Mouse (Mus musculus) stomach, postnatal 0 days (tissue): Measurements from ENCODE around the gene Rgs3.

Experiments used
- CTCF ChIP-seq: IDR thresholded peaks from 2 replicates; pipeline ENCODE4 v1.5.1; 2016; ENCODE audit warnings: antibody characterized with exemption, low read depth, mild to moderate bottlenecking, moderate library complexity
- EP300 ChIP-seq: optimal IDR thresholded peaks from 2 replicates; pipeline ENCODE3; 2016; ENCODE audit warnings: antibody characterized with exemption

DNA sequence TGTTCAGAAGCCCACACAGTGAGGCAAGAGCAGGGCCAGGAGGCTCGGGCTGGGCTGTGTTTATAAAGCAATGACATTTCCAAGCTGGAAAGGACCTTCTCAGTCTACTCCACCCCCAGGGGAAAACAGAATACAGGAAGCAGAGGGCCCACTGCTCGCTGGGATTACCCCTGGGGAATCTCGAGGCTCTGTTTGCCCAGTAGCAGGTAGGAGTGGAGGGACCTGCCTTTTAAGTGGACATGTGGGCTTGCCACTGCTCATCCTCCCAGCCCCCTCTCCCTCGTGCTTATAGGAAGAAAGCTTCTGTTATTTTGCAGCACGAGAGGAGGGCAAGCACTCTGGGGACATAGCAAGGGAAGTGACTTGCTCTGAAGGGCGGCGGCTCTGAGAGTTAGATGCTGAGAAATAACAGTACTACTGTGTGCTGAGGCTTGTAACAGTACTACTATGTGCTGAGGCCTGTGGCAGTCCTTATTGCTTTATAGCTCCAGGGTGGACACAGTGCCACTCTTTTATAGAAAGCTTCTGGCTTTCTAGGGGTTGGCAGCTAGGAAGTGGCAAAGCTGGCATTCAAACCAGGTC lies 91.6 kb downstream of the Rgs3 start:
- TF ChIP-seq CTCF (no peak), EP300 (no peak)
